Mouse (Mus musculus) intestine, embryonic 14.5 days (tissue): Measurements from ENCODE around the gene H2-DMa. TPM values are rescaled to one million over a fixed set of nuclear protein-coding genes. Genes with fewer than 3 reads are reported as not detected.
A peak's percentile ranks its signal among the peaks of the same experiment; 100 is the strongest.

ENCODE experiments used
- ATAC-seq: fragments of 200-750 bp; cut with Nextera tagmentation; replicated peaks from 2 replicates; pipeline ENCODE4 v1.8.0; 2017; ENCODE audit warnings: low read depth, moderate number of reproducible peaks, moderate TSS enrichment, moderate library complexity; ENCODE audit not compliant: low FRiP score, low TSS enrichment
- DNase-seq: peaks from one replicate; pipeline ENCODE4 v3.0.0-alpha.2; 2018; ENCODE audit warnings: low spot score
- H3K27ac ChIP-seq: fragments of 300-500 bp; sonication (generic); 2 replicates; pipeline ENCODE4 v1.5.1; 2014; ENCODE audit warnings: low read depth, mild to moderate bottlenecking, control low read depth
- H3K27me3 ChIP-seq: fragments of 300-500 bp; sonication (generic); replicated peaks from 2 replicates; pipeline ENCODE4 v1.6.1; 2014; ENCODE audit warnings: low read length, control low read depth; ENCODE audit not compliant: control insufficient read depth, insufficient read depth
- H3K36me3 ChIP-seq: fragments of 300-500 bp; sonication (generic); 2 replicates; pipeline ENCODE4 v1.6.1; 2014; ENCODE audit warnings: low read length, control low read depth; ENCODE audit not compliant: control insufficient read depth, insufficient read depth
- H3K4me1 ChIP-seq: fragments of 300-500 bp; sonication (generic); replicated peaks from 2 replicates; pipeline ENCODE4 v1.6.1; 2014; ENCODE audit warnings: low read length, control low read depth, mixed read lengths; ENCODE audit not compliant: control insufficient read depth, insufficient read depth
- H3K4me2 ChIP-seq: fragments of 300-500 bp; sonication (generic); 2 replicates; pipeline ENCODE4 v1.6.1; 2014; ENCODE audit warnings: low read length
- H3K4me3 ChIP-seq: fragments of 300-500 bp; sonication (generic); 2 replicates; pipeline ENCODE4 v1.5.1; 2014; ENCODE audit warnings: low read depth, low read length, control low read depth, mixed read lengths
- H3K9ac ChIP-seq: fragments of 300-500 bp; sonication (generic); 2 replicates; pipeline ENCODE4 v1.6.1; 2014; ENCODE audit warnings: mild to moderate bottlenecking, low read length
- H3K9me3 ChIP-seq: fragments of 300-500 bp; sonication (generic); 2 replicates; pipeline ENCODE4 v1.6.1; 2016; ENCODE audit warnings: low read length, control low read depth; ENCODE audit not compliant: control insufficient read depth
- WGBS: fragments of 180-500 bp; shearing (Covaris S2); extraction: QIAGEN DNeasy Blood & Tissue Kit; methylation state at CpG from one replicate; pipeline ENCODE4 v1.1.7; 2014; 5-methylcytosine and 5-hydroxymethylcytosine counted together
- polyA plus RNA-seq: library from polyadenylated mRNA; unstranded; fragments of >200 nt; fragmentation: Nextera tagmentation; extraction: Ambion mirVana; gene quantifications from 2 replicates; pipeline ENCODE4 v1.2.1, GENCODE M21; 2014

Gene H2-DMa
- polyA plus RNA-seq, 1 experiment from 2014 or later = 11.0 TPM

- H3K4me2 ChIP-seq = peak overlapping the region; percentile 2; the same call in 1 of the 2 replicates
- H3K4me3 ChIP-seq = no peak overlapping the region
- 73% methylated on average over 6 of the region's 6 CpGs for WGBS
- DNase-seq (no peak), ATAC-seq (no peak)
- H3K9me3 ChIP-seq = no peaks in the 10 kb centered on the region
- no peaks in the 10 kb centered on the region for H3K36me3 ChIP-seq
- peaks cover 41% of the 10 kb centered on the region; the same call in 1 of the 2 replicates for H3K4me1 ChIP-seq
- no peaks in the 10 kb centered on the region for H3K27me3 ChIP-seq
- H3K27ac ChIP-seq = no peak overlapping the region
- no peak overlapping the region for H3K9ac ChIP-seq
These were observed 5.3 kb downstream of the H2-DMa start for GRCm38 (mm10) chr17:34124649-34125048.

GRCm38 (mm10) chr17:34126826-34127420, 7.6 kb downstream of the H2-DMa start:
- no peak overlapping the region for H3K4me3 ChIP-seq
- no peaks in the 10 kb centered on the region for H3K9me3 ChIP-seq
- WGBS = 48% methylated on average over 9 of the region's 9 CpGs
- no peaks in the 10 kb centered on the region for H3K27me3 ChIP-seq
- H3K36me3 ChIP-seq = no peaks in the 10 kb centered on the region
- no peak overlapping the region for H3K9ac ChIP-seq
- no peak for DNase-seq
- peak overlapping the region; percentile 30 for H3K27ac ChIP-seq
- ATAC-seq = no peak
- no peak overlapping the region for H3K4me2 ChIP-seq
- H3K4me1 ChIP-seq = peaks cover 41% of the 10 kb centered on the region; the same call in 1 of the 2 replicates

GRCm38 (mm10) chr17:34127475-34127874, 8.1 kb downstream of the H2-DMa start:
- whole genome bisulfite sequencing = 26% methylated on average over 6 of the region's 6 CpGs
- H3K9ac ChIP-seq = no peak overlapping the region
- H3K4me2 ChIP-seq = no peak overlapping the region
- no peak overlapping the region for H3K4me3 ChIP-seq
- H3K27ac ChIP-seq = peak overlapping the region; percentile 30
- H3K4me1 ChIP-seq = peaks cover 41% of the 10 kb centered on the region; the same call in 1 of the 2 replicates
- H3K27me3 ChIP-seq = no peaks in the 10 kb centered on the region
- ATAC-seq (no peak), DNase-seq (no peak)
- no peaks in the 10 kb centered on the region for H3K36me3 ChIP-seq
- no peaks in the 10 kb centered on the region for H3K9me3 ChIP-seq

- DNase-seq = no peak
- H3K27ac ChIP-seq = no peak overlapping the region
- H3K9ac ChIP-seq = no peak overlapping the region
- H3K4me2 ChIP-seq = peak overlapping the region; percentile 15; the same call in 1 of the 2 replicates
- whole genome bisulfite sequencing = 33% methylated on average over 13 of the region's 13 CpGs
- no peak overlapping the region for H3K4me3 ChIP-seq
- H3K9me3 ChIP-seq = no peaks in the 10 kb centered on the region
- H3K36me3 ChIP-seq = no peaks in the 10 kb centered on the region
- ATAC-seq = no peak
- H3K27me3 ChIP-seq = no peaks in the 10 kb centered on the region
- peaks cover 41% of the 10 kb centered on the region; the same call in 1 of the 2 replicates for H3K4me1 ChIP-seq
These were observed 9.1 kb downstream of the H2-DMa start for GRCm38 (mm10) chr17:34128264-34128937.

- peak overlapping the region; percentile 23 for H3K27ac ChIP-seq
- ATAC-seq (no peak), DNase-seq (peak; percentile 54)
- no peaks in the 10 kb centered on the region for H3K36me3 ChIP-seq
- H3K4me3 ChIP-seq = no peak overlapping the region
- H3K4me2 ChIP-seq = peak overlapping the region; percentile 15; the same call in 1 of the 2 replicates
- H3K9me3 ChIP-seq = no peaks in the 10 kb centered on the region
- no peaks in the 10 kb centered on the region for H3K27me3 ChIP-seq
- H3K4me1 ChIP-seq = peaks cover 34% of the 10 kb centered on the region; the same call in 1 of the 2 replicates
- no peak overlapping the region for H3K9ac ChIP-seq
- 21% methylated on average over 18 of the region's 18 CpGs for WGBS
These were observed 9.8 kb downstream of the H2-DMa start for GRCm38 (mm10) chr17:34128944-34129791.

GRCm38 (mm10) chr17:34130073-34130947, 11.0 kb downstream of the H2-DMa start:
- ATAC-seq (no peak), DNase-seq (peak; percentile 47)
- Histone ChIP-seq H3K27ac (no peak overlapping the region), H3K9ac (no peak overlapping the region), H3K27me3 (no peaks in the 10 kb centered on the region), H3K9me3 (no peaks in the 10 kb centered on the region), H3K36me3 (no peaks in the 10 kb centered on the region), H3K4me2 (no peak overlapping the region), H3K4me1 (peaks cover 27% of the 10 kb centered on the region; the same call in 1 of the 2 replicates), H3K4me3 (no peak overlapping the region)
- 76% methylated on average over 19 of the region's 19 CpGs for WGBS

- no peak overlapping the region for H3K4me2 ChIP-seq
- WGBS = 77% methylated on average over 7 of the region's 7 CpGs
- H3K9ac ChIP-seq = no peak overlapping the region
- no peak for ATAC-seq
- no peaks in the 10 kb centered on the region; the same call in 1 of the 2 replicates for H3K27me3 ChIP-seq
- H3K27ac ChIP-seq = no peak overlapping the region
- H3K4me1 ChIP-seq = peaks cover 23% of the 10 kb centered on the region; the same call in 1 of the 2 replicates
- no peaks in the 10 kb centered on the region for H3K9me3 ChIP-seq
- no peaks in the 10 kb centered on the region for H3K36me3 ChIP-seq
- no peak overlapping the region for H3K4me3 ChIP-seq
- DNase-seq = no peak
These were observed 12.6 kb downstream of the H2-DMa start for GRCm38 (mm10) chr17:34131911-34132310.

GRCm38 (mm10) chr17:34133289-34133688, 13.9 kb downstream of the H2-DMa start:
- Histone ChIP-seq H3K9me3 (no peaks in the 10 kb centered on the region), H3K9ac (no peak overlapping the region), H3K4me2 (no peak overlapping the region), H3K27me3 (no peaks in the 10 kb centered on the region; the same call in 1 of the 2 replicates), H3K4me1 (peaks cover 11% of the 10 kb centered on the region; the same call in 1 of the 2 replicates), H3K4me3 (no peak overlapping the region), H3K27ac (no peak overlapping the region), H3K36me3 (no peaks in the 10 kb centered on the region)
- no peak for ATAC-seq
- 81% methylated on average over 11 of the region's 11 CpGs for WGBS
- DNase-seq = no peak
